Mouse (Mus musculus) adrenal gland, postnatal 4 days (tissue): ENCODE measurements around the gene Kpna3. TPM values are rescaled to one million over a fixed set of nuclear protein-coding genes. Genes with fewer than 3 reads are reported as not detected.
"Not testable (repeated sequence)": the region's sequence is repeated elsewhere in the genome, so short reads cannot be mapped to it uniquely, and the experiment has no call there.

Source experiments
- DNase-seq, 2 experiments: peaks; one replicate each; pipeline ENCODE4 v3.0.0; 2021 to 2022; ENCODE audit warnings: low spot score in 2 of 2, mixed read lengths in 2 of 2
- total RNA-seq, 2 experiments: library from RNA; stranded (reverse); gene quantifications; 2 replicates each; pipeline ENCODE4 v1.2.3; 2021

Gene Kpna3
- total RNA-seq, 2 experiments from 2014 or later = 34.3 to 34.6 TPM

DNA sequence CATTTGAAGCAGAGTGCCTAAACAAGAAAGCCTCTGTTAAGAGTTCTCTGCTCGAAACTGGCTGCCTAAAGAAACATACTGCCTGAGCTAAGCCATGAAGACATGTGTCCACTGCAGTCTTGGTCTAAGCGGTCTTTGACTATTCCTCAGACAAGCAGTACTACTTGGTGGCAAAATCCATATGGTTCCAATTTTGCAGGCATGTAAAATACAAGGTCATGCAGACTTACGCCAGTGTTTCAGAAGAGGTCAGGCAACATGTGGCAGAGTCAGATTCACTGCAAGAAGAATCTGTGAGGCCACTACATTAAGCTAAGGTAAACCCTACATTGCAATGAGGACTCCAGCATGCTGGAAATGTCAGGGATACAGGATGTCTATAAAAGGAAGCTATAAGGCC lies 34.7 kb downstream of the Kpna3 start:
- DNase-seq = no peak

DNA sequence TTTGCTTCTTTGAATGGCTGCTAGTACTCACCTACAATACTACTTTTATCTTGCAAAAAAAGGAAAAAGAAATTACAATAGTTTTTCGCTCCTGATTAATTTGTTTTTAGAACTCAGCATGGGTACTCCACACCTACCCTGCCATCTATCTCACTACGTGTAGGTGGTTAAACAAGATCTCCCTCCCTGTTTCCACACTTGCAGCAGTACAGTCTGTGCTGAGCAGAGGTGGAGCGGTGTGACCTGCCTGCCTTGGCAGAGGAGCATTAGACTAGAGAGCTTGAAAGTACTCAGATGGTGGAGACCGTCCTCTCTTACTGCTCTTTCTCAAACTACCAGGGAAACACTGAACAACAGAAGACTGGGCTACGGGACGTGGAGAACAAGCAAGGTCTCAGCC lies 44.9 kb downstream of the Kpna3 start:
- DNase-seq = no peak

DNA sequence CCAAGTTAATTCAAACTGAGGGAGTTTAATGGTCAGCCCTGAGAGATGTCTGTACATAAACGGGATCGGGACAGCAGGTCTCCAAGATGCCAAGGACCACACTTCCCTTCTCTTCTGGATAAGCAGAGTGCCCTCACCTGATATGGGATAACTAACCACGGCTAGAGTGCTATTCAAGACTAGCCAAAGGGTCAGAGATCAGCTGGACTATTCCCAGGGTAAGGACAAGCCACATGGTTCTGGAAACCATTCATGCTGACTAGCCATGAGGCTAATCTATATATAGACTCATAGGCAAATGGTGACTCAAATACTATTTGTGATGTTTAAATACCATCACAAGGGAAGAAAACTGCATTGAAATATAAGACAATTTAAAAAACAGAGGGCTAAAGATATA lies 49.1 kb downstream of the Kpna3 start:
- DNase-seq = no peak

DNA sequence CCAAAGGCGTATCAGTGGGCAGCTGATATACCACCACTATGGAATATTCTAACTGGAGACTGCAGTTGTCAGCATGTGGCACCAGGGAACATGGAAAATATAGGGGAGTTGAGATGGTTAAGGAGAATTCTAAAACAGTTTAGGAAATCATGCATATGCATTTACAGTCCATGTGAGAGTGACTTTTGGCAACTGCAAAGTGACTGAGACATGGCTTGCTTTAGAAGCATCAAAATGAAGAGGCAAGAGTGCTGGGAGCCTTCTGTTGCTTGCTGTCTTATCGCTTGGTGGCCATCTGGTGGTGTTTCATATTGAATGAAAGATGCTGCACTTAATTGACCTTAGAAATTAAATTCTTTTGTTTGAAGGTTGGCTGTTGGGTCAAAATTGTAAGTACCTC lies 72.4 kb downstream of the Kpna3 start:
- no peak for DNase-seq

DNA sequence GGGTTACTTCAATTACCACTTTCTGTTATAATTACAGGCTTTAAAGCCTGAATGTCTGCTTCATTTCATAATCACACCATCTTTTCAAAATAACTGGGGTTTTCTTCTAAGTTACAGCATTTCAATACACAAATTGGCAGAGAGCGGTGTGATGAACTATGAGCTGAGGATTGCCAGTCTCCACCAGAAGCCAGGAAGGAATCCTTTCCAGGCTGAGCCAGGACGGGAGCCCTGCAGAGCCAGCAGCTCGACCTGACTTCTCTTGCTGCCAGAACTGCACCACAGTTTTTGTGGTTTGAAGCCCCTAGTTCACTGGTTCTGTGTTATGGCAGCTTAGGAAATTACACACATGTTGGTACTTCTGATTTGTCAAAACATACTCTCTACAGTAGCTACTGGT lies 75.0 kb downstream of the Kpna3 start:
- no peak for DNase-seq

DNA sequence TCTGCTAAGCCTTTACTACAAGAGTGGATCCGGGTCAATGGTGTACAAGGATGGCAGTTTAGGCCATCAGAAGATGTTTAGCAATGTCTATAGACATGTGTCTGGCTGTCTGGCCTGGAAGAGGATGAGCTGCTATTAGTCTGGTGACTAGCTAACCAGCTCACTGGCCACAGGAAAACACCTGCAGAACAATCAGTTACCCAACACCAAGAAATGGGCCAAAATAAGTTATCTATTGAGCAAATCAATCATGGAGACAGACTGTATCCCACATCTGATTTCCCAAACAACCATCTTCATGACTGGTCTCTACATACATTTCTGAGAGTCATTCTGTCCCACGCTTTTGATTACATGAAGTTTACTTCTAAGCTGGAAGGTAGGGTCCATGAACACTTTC lies 75.9 kb downstream of the Kpna3 start:
- no peak for DNase-seq

DNA sequence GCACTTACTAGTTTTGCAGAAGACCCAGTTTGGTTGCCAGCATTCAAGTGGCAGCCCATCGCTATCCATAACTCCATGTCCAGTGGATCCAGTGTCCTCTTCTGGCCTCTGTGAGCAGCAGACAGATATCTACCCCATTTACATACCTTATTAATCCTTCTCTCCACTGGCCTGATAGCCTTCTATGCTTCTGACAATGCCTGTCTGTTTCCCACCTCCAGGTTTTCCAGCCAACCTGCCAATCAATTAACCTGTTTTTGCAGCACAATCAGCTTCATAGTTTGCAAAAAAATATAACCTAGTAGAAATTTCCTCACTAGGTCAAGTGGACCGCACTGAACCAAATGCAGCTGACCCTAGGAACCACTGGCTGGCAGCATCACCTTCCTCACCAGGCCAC lies 77.4 kb downstream of the Kpna3 start:
- no peak for DNase-seq

DNA sequence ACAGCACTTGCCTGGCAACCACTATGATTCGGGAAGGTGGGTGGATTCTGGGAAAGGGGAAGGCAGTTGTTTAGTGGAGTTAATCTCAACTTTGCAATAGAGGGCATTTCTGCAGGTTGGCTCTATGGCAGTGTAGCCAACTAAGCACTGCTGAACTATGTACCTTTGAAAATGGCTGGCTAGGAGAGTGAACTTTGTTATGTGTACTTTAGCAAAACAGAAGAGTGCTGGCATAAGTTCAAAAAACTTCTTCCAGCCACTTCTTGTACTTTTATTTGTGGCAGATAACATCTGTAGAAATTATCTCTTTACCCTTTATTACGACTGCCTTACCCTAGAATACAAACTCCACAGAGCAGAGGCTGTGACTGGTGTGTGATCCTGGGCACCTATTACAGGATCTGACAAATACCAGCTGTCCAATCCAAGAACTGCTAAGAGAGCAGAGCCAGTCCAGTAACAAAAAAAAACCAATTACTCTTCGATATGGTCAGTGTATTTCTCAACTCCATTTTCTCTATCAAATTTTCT lies 78.6 kb downstream of the Kpna3 start:
- DNase-seq = no peak

DNA sequence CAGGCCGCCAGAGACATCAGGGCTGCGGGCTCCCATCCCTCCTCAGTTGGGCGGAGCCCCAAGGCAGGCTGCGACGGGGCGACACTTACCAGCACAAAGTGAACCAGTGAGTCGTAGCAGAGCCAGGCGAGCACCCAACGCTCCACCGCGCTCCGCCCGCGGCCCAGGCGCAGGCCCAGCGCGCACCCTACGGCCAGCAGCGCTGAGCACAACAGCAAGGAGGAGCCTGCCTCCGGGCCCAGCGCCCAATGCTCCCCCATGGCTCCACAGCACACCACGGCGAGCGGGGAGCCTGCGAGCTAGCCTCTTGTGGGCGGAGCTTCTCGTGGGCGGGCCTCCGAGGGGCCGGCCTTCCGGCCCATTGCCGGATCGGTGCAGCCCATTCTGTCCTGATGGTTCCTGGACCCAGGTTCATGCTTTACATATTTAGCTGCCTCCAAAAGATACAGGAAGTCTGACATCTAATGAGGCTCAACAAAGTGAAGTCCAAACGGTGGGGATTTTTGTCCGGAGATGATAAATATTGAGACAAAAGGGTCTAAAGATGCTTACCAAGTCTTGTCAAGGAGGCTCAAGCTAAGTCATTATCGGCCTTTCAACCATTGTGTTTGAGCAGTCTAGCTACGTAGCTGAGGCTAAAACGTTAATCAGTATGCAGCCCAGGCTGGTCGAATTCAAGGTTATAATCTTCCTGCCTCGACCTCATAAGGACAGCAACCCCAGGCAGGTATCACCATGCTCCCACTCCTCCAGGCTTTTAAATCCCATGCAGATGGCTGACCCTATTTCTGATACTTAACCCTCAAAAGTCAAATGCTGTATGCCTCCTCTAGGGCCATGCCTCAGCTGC lies 79.3 kb downstream of the Kpna3 start, which contains the start of gene Ebpl:
Ebpl (minus strand) TSS at position 309 of the 850 bp plus-strand sequence.
- peak; percentile 71 to 81 for DNase-seq

DNA sequence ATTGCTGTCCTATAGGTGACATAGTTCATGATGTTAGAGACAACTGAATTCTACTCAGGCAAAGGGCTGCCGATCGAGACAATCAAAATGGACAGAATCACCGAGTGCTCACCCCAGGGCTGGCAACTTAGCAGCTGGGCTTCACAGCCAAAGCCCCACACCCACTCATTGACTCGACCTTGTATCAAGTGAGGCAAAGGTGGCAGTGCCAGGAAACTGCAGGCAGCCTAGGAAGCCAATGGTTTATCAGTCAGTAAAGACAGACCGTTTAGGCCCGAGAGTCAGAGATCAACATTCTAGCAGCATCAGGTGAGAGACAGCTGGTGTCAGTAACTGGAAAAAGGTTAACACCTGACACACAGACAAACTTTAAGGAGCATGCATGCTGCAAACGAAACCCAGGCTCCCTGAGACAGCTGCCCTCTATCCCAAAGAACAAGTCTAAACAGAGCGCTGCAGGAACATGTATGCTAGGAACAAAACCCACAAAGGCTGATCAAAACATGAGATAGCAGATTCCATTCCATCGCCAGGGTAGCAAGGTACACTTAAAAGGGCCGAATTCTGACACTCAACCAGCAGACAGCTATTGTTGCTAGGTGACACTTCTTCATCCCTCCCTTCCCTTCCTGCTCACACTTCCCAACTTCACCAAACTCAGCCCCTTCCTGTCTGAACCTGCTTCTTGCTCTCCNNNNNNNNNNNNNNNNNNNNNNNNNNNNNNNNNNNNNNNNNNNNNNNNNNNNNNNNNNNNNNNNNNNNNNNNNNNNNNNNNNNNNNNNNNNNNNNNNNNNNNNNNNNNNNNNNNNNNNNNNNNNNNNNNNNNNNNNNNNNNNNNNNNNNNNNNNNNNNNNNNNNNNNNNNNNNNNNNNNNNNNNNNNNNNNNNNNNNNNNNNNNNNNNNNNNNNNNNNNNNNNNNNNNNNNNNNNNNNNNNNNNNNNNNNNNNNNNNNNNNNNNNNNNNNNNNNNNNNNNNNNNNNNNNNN lies 85.1 kb downstream of the Kpna3 start:
- no peak for DNase-seq

DNA sequence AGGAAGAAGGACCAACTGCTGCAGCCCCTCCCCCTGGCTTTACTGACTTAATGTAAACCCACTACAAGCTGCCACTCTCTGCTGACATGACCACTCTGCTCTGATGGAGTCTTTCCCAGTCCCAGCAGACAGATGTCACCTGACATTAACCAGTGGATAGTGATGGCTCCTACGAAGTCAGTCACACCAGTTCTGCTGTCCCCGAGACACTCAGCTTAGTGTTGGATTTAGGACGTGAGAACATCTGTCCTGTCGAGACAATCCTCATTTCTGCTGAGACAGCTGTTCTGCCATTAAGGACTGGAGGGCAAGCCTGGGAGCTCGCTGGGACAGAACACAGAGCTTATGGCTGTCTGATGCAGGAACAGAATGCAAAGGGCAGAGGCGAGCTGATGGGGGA lies 88.9 kb downstream of the Kpna3 start:
- no peak for DNase-seq

DNA sequence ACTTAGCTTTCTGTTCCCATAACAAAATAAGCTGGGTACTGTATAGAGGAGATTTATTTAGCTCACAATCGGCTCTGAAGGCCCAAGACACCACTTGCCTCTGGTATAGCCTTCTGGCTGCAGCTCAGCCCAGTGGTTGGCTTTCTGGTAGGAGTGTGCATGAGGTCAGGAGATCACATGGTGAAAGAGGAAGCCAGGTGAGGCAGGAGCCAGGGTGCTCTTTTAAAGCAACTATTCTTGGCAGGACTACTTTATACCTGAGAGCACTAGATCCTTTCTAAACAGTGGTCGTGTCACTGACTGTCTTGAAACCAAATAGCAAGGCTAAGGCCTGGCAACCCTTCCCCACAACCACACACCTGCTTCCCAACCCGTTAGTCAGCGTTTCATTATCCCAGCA lies 89.8 kb downstream of the Kpna3 start:
- no peak for DNase-seq

DNA sequence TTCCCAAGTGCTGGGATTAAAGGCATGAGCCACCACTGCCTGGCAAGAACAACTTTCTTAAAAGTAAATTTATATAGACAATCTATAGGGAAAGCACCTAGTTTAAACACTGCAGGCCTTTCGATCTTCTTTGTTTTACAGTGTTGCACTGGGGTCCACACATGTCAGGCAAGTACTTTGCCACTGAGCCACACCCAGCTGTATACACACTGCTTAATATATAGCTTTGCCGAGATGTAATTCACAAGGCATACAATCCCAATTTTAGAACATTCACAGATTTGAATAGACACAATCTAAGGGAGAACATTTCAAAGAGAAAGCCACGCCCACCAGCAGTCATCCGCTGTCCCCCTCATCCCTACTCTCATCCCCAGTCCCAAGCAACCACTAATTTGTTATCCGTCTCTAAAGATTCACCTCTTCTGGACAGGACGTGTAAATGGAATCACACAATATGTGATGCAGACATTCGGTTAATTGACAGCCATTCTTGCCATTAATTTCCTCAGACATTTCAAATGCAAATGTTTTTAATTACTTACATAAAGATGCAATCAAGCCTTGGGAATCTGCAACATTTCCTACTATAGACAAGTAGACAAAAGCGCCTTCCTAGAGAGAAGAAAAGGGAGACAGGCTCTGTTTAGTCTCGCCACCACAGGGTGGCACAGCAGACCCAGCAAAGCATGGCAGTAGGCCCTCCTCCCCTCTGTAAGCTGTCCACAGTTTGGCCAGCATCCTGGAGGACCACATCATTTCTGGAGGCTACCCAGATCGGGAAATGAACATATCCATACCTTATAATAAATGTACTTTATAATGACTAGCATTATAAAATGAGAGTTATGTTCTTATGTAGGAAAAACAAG lies 92.6 kb downstream of the Kpna3 start:
- no peak for DNase-seq

DNA sequence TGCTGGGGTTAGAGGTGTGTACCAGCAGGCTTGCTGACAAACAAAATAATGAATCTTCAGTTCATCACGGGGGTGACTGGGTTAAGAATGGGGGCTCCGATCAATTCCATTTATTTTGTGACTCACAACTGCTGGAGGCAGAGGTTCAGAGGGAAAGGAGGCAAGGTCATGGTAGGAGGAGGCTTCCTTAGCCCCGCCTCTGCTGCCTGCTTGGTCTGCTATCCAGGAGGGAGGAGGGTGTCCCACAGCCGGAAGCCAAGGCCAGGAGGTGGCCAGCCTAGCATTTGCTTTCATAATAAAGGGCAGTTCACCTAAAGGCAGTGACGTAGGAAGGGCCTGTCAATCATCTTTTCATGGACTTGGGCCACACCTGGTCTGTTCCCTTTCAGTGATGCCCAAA lies 95.1 kb downstream of the Kpna3 start:
- no peak for DNase-seq

DNA sequence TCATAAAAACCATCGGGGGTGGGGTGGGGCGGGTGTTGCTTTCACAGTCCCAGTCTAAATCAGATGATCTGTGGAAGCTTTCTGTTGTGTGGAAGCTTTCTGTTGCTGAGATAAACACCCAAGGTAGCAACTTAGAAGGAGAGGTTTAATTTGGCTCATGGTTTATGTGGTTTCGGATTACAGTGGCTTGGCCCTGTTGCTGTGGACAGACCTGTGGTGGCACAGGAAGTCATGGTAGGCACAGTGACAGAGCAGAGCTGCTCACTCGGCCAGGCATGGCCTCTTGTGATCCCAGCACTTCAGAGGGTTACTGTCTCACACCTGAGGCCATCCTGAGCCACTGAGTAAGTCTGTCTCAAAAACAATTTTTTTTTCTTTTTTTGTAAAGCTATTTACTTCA lies 100.3 kb downstream of the Kpna3 start:
- DNase-seq = no peak

DNA sequence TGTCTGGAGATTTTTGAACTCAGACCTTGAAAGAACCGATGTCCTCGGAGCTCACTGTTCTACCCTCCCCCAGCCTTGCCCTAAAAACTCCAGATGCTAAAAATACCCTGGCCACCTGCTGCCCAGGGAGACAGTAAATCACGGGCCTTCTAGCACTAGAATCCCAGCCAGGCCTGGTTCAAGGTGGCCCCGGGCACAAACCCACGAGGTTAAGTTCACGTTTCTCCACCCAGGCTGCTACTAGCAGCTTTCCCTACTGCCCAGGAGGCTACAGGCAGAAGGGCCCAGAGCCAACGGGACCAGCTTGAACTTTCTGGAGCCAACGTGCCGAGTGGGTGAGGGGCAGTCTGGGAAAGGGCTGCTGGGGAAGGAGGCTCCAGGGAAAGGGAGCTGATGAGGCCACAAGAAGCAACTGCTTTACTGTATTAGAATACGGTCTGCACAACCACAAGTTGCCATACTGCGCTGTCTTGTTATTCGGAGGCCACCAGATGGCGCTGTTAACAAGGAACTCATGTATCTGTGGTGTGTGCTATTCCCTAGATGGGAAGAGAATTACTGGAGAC lies 108.6 kb downstream of the Kpna3 start:
- DNase-seq = peak; percentile 55 to 74

DNA sequence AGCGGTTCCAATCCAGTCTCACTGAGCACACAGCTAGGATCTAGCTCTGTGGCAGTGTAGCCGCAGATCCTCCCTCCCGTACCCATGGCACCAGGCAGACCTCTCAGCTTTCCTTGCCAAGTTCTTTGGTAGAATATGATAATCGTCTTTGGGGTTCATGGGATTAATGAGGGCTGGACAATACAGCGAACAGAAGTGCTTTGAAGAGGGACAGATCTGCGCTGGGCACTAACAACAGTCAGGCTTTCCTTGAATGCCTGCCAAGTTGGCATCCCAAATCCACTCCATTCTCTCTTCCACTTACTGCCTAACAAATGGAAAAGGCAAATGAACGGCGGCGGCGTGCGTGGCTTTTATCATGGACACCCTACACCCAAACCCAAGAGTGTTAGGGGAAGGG lies 109.1 kb downstream of the Kpna3 start:
- DNase-seq = peak in 1 of 2 experiments; percentile 18

DNA sequence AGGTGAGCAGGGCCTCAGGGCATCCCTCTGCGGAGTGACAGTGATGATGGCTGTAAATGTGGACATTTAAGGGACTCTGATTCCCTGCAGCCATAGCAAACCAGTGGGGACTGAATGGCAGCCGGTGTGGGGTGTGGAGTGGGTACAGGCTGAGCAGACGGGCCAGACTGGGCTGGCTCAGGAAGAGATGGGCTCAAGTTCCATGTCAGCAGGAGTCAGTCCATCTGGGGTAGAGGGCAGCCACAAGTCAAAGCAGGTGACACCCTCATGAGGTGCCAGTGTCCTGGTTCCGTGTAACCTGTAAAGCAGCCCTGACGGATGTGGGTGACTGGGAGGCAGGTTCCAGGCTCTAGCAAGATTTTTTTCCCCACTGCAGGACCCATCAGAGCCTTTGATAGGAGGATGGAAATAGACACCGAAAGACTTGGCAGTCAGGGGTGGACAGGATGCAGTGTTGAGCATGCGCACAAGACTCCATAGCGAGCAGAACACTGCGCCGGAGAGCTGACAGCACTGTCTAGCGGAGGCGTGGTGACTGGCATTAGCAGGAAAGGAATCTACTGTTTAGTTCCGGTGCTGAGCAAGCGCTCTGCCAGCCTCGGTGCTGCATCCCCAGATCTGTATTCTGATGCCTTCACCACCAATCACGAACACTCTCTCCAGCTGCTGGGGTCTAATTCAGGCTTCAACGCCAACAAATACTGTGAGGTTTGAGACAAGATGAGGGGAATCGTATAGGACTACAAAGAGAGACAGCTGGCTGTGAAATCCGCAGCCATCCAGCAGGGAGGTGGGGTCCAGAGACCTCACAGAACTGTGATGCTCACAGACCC lies 111.8 kb downstream of the Kpna3 start:
- DNase-seq = peak in 1 of 2 experiments; percentile 41

DNA sequence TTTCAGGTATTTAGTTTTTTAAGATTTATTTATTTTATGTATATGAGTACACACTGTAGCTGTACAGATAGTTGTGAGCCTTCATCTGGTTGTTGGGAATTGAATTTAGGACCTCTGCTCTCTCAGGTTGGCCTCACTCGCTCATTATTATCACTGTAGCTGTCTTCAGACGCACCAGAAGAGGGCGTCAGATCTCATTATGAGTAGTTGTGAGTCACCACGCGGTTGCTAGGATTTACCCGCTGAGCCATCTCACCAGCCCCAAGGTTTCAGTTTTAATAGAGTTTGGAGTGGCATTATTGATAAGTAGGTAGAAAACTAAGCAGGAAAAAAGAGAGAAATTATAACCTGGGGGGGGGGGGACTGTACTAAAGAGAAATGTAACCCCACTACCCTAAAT lies 112.7 kb downstream of the Kpna3 start:
- not testable (repeated sequence) for DNase-seq

DNA sequence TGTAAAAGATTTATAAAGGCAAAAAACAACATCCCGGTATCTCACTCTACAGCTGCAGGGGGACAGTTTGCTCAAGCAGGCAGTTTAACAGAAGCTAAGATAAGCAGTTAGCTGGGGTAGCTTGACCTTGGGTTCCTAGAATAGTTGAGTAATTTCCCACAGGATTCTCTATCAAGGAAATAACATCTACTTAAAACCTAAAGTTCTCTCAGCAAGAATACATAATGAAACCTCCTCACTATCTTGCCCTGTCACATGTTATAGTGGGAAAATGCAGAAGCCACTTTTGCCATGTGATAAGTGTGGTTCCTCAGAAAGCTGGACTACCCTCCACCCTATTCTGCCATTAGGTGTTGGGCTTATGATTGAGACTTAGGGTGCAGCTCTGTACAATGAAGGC lies 116.9 kb downstream of the Kpna3 start:
- DNase-seq = no peak
